Mouse (Mus musculus) yolk sac, embryonic 10.5 days (tissue): ENCODE measurements at regions not wholly inside any gene's neighbourhood (a gene's known extent, or its start where the extent isn't known, plus 50 kb on each side); places are given as distances from the start of the nearest gene placed in this dataset.

ENCODE experiments used
- DNase-seq: peaks from one replicate; pipeline ENCODE4 v3.0.0-alpha.2; 2017; ENCODE audit warnings: low spot score

DNA sequence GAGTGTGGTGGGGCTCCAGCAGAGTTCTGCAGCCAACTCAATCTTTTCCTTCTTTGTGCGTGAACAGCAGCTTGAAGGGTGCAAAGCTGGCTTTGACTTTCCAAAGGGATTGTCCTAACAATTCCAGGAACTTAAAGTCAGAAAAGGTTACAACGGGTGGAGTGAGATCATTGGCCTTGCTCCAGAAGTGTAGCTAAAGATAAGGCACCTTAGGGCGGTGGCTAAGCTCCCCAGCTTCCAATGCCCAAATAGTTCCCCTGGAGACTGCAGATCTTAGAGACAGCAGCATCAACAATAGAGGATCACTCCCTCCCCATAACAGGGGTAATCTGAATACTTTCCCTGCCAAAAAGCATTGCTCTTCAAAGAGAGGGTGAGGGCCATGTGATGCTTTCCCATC is 62.3 kb upstream of the Cd93 start:
- DNase-seq, result no peak

DNA sequence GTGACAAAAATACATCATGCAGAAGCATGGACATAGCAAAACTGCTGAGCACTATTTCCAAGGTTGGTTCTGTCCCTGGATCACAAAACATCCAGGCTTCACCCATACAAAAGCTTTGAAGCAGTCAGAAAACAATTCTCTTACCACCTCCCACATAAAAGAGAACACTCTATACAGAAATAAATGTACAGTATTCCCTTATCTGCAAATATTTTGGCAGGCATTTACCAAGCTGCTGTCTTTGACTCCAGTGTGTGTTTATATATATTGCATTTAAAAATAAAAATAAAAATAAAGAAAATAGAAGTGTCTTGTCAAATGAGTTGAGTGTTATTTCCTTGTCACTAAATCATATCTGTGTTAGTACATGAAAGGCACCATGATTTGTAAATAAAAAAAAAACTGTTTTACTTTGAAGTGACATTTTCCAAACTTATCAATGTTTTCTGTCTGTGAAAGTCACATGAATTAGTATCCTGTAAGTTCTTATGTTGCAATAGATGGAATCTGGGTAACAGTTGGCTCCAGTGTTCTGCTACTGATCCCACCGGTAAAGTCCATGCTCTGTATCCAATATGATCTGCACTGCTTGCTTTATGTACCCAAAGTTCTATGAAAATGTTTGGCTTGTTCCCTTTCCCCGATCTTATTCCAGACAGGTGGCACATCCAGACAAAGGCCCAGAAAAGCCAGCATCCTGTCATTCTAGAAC is 59.9 kb upstream of the Cd93 start:
- DNase-seq, result no peak

DNA sequence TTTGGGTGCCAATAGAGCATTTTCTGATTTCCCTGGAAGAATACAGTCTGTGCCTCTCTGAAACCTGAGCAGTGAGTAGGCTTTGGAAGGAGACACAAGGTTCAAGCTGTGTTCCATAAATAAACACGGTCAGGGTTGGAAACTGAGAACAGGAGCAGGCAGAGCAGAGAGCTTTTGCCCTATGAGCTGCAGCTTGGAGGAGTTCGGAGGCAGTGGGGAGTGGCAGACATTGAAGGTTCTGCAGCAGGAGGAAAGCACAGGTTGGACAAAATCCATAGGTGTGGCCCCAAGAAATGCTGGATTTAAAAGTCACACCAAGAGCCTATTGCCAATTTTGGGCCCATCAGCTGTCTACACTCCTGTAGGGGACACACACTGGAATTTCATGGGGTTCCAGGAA is 59.0 kb upstream of the Cd93 start:
- no peak for DNase-seq

DNA sequence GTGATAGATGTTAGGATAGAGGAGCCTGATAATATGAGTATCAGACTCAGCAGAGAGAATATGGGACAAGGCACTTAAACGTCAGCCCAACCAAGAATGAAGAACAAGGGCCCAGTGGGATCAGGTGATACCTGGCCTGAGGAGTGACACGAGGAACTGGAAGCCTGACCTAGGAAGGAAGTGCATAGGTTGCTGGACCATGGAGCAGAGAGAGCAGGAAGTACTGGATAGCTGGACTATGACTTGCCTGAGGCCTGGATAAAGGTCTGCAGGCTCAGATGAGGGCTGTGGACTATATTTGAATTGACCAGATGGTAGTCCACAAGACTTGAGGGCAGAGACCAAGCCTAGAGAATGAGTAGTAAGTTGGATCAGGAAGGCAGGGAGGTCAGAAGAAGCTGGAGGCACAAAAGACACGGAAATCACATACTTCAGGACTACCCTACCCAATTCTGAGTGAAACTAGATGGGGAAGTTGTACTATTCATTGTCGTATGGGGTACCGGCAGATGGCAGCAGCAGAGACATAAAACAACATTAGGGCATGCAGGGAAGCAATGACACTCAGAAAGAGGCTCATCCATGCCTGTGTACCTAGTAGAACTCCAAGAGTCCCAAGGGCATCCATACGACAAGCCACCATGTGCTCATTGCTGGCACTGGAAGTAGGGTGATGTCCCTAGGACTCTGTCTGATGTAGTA is 57.0 kb upstream of the Cd93 start:
- no peak for DNase-seq

DNA sequence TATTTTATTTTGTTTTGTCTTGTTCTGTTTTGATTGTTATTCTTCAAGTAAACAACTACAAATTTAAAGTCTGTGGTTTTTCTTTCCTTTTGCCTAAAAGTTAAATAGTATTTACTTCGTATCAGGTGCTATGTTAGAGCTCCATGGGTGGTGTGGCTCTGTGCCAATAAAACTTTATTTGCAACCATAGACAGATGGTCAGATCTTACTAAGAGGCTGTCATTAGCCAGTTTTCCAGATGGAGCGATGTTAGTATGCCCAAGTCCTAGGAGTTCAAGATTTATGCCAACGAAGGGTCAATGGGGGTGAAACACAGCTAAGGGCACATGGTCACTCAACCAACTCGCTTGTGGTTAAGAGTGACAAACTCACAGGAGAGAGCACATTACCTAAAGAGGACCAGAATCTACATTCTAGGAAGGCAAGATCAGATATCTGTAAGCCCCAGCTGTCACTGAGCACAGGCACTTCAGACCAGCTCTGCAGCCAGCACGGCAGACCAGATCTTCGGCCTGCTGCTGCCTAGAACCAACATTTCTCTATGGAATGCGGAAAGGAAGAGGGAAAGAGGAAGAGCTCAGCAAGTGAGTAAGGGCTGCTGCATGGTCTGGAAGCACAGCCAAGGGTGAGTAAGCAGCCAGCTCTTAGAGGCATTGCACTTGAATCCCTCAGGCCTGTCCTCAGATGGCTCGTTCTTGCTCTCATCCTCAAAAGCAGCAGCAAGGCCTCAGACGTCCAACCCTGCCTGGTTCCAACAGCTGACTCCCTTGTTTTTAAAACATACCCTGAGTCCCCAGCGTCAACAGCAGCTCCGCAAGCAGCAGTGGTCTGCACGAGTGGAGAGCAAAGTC is 54.3 kb upstream of the Cd93 start:
- DNase-seq, result no peak

DNA sequence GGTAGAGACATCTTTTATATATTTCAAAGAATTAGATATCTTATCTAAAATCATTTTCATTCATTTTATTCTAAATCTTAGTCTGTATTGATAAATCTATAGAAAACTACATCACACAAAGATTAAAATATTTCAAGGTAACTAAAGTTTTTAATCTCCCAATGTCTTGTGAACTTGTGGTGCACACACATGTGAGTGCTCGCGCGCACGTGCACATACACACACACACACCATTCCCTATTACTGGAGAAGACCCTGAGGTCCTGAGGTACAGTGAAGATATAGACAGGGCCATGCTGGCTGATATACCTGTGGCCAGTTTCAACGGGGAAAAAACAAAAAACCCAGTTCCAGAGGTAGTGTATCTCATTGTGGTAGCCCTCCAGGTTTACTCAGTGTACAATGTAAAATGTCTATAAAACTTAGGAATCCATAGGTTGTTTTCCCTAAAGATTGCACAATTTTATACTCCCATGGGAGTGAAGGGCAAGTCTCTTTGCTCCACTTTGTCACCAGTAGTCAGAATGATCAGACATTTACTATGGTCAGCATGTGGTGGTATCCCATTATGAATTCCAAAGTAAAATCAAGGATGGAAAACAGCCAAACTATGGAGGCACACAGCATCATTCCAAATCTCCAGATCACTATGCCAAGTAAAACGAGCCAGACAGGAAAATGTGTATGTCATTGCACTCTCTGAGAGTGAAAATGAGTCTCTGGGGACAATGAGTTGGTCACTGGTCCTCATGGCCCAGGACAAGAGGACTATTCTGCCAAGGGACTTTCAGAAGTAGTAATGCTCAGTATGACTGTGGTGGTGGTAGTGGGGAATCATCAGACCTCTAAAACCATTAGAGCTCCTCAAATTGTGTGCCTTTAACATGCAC is 53.0 kb upstream of the Cd93 start:
- DNase-seq, result no peak

GRCm38 (mm10) chr2:148495485-148495884 is 52.1 kb upstream of the Cd93 start:
- peak; percentile 71 for DNase-seq

DNA sequence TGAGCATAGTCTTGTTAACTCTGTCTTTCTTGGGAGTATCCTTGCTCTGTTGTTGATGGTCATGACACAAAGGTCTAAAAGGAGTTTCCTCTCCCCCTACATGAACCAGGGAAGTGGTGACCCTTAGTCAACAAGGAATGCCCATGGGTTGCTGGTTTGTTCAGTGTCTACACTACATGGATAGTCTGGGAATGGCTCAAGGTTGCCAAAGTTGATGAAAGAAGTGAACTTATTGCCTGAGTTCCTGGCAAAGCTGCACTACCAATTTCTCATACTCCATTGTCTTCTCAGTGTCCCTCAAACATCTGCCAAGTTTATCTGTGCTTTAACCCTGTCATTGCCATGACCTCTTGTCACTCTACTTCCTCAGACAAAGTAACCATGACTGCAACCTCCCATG is 49.9 kb upstream of the Cd93 start:
- DNase-seq, result no peak
